Mouse (Mus musculus) small intestine, adult 2 months (tissue): ENCODE data around the gene Glt1d1. TPM values are rescaled to one million over a fixed set of nuclear protein-coding genes. Genes with fewer than 3 reads are reported as not detected.
"Not testable (repeated sequence)": the region's sequence is repeated elsewhere in the genome, so short reads cannot be mapped to it uniquely, and the experiment has no call there.

Experiments
- H3K27ac ChIP-seq: fragments of 200-500 bp; 2 replicates; pipeline ENCODE4 v1.5.1; 2012; ENCODE audit warnings: low read depth, low read length, control low read depth, inconsistent platforms; ENCODE audit not compliant: insufficient read depth
- H3K27me3 ChIP-seq: fragments of 200-500 bp; 2 replicates; pipeline ENCODE4 v1.6.1; 2012; ENCODE audit warnings: mild to moderate bottlenecking, moderate library complexity, low read length, inconsistent platforms; ENCODE audit not compliant: control insufficient read depth, insufficient read depth
- H3K36me3 ChIP-seq: fragments of 200-500 bp; 2 replicates; pipeline ENCODE4 v1.6.1; 2012; ENCODE audit warnings: mild to moderate bottlenecking, low read length, control low read depth, inconsistent platforms; ENCODE audit not compliant: control insufficient read depth, insufficient read depth
- H3K4me1 ChIP-seq: fragments of 200-500 bp; 2 replicates; pipeline ENCODE4 v1.6.1; 2012; ENCODE audit warnings: low read length, inconsistent platforms, mixed read lengths; ENCODE audit not compliant: control insufficient read depth, insufficient read depth, insufficient read length
- H3K4me3 ChIP-seq: fragments of 200-500 bp; 2 replicates; pipeline ENCODE4 v1.5.1; 2012; ENCODE audit warnings: low read depth, mild to moderate bottlenecking, control low read depth, inconsistent platforms, low read length, moderate library complexity
- CTCF ChIP-seq: fragments of 200-500 bp; IDR thresholded peaks from 2 replicates; pipeline ENCODE4 v1.5.1; 2012; ENCODE audit warnings: low read depth, mild to moderate bottlenecking, control low read depth, inconsistent platforms, low read length, moderate library complexity, mixed read lengths; ENCODE audit not compliant: insufficient replicate concordance, insufficient read length; ENCODE audit errors: extremely low read depth
- POLR2A ChIP-seq: fragments of 200-500 bp; IDR thresholded peaks from 2 replicates; pipeline ENCODE4 v1.6.1; 2012; ENCODE audit warnings: low read depth, mild to moderate bottlenecking, control low read depth, inconsistent platforms, low read length, moderate library complexity
- WGBS: fragments of 180-500 bp; shearing (Covaris S2); methylation state at CpG from one replicate; pipeline ENCODE4 v1.1.7; 2018; 5-methylcytosine and 5-hydroxymethylcytosine counted together
- polyA plus RNA-seq: library from polyadenylated mRNA; depleted of rRNA; stranded (reverse); fragments of >200 nt; gene quantifications from 2 replicates; pipeline ENCODE4 v1.2.3, GENCODE M21; 2012

Gene Glt1d1
- polyA plus RNA-seq, 1 experiment = 0.65 TPM

DNA sequence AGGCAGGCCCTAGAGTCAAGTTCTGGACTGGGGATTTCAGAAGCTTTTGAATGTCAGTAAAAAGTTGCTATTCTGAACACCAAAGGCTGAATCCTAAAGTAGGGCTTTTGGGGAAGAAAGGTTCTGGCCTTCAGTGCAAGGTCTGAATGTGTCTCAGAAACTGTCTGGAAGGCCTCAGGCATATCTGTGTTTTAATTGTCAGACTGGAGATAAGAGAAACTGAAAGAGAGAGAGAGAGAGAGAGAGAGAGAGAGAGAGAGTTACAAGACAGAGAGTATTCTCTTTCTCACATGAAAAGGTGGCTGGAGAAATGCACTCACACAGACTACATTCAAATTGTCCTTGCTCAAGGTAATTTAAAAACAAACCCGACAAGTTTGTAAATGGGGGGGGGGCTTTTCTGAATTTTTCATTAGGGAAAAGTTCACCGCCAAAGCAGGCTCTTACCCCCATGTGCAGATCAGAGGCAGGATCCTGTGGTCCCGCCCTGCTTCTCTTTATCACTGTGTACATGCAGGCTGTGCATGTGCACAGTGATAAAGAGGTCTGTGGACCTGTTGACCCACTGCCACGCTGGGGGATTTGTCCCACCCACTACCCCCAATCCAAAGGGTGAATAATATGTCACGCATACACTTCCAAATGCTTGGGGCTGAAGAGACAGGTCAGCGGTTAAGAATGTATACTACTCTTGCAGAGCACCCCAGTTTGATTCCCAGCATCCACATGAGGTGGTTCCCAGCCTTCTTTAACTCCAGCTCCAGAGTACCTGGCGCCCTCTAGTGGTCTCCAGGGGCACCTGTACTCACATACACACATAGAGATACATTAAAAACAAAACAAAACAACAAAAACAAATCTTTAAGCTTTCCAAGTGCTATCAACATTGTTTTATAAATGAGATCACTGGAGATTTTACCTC lies 83.0 kb downstream of the Glt1d1 start:
- 52% methylated on average over 7 of the region's 7 CpGs for WGBS
- Histone ChIP-seq H3K27me3 (no peaks in the 10 kb centered on the region), H3K36me3 (no peaks in the 10 kb centered on the region), H3K4me1 (no peaks in the 10 kb centered on the region), H3K4me3 (no peak overlapping the region), H3K27ac (no peak overlapping the region)
- TF ChIP-seq CTCF = peak; percentile 9; the same call in 1 of the 2 replicates
- no peak for TF ChIP-seq POLR2A

DNA sequence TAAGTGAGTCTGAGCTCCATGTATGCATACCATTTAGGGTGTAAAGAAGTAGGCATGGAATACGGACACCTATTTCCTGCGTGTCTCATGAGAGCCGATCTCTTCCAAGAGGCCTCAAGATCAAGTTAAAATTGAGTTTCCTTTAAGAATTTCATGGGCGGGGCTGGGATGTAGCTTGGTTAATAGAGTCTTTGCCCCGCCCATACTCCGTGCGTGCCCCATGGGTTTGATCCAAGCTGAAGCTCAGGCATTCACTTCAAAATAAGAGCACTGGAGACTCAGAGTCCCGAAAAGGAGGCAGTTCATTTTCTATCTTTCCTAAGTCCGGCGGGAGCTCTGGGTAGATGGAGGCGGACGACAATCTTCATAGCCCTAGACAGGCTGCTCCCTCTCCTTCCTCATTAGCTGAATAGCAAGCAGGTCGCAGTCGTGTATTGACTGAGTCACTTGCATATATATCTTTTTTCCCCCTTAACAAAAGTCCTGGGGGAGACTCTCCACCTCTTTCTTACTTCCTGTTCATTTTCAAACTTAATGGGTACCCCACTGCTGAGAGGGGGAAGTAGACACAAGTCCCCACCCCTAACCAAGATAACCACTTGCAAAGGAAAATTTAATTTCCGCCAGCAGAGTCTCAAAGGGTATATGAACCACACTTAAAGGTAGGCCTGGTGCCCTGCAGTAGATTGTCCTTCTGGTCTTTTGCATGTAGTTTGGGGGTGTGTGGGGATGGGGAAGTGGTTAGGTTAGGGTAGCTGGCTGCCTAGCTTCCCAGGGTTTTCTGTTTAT lies 88.7 kb downstream of the Glt1d1 start:
- 27% methylated on average over 15 of the region's 15 CpGs for WGBS
- Histone ChIP-seq H3K27ac (no peak overlapping the region), H3K36me3 (no peaks in the 10 kb centered on the region), H3K27me3 (no peaks in the 10 kb centered on the region), H3K4me1 (no peaks in the 10 kb centered on the region), H3K4me3 (no peak overlapping the region)
- no peak for TF ChIP-seq CTCF
- no peak for TF ChIP-seq POLR2A

- not testable (repeated sequence) for H3K36me3 ChIP-seq, H3K27me3 ChIP-seq, H3K27ac ChIP-seq, H3K4me3 ChIP-seq, H3K4me1 ChIP-seq
- WGBS = 94% methylated on average over 12 of the region's 12 CpGs
Measured at GRCm38 (mm10) chr5:127722171-127722570, 90.1 kb downstream of the Glt1d1 start.

DNA sequence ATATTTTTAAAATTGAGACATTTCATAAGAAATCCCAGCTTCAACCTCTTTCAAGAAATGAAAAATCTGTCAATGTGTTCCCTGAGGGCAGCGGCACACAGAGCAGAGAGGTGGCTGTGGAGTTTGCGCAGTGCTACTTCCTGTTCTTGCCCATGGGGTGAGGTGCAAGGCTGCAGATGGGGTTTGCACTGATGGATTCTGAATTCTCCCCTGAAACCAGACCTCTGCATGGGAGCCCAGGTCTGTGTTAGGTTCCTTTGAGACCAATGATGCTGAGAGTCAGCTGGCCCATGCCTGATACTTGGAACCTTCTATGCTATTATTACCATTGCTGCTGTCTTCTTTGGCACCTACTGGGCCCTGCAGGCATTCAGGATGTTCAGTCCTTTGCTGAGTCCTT lies 98.3 kb downstream of the Glt1d1 start:
- WGBS = 94% methylated on average over 2 of the region's 2 CpGs
- Histone ChIP-seq H3K36me3 (no peaks in the 10 kb centered on the region), H3K27me3 (no peaks in the 10 kb centered on the region), H3K4me3 (no peak overlapping the region), H3K4me1 (no peaks in the 10 kb centered on the region), H3K27ac (no peak overlapping the region)
- TF ChIP-seq CTCF = no peak
- TF ChIP-seq POLR2A = no peak

- H3K4me1 ChIP-seq = no peaks in the 10 kb centered on the region
- no peaks in the 10 kb centered on the region for H3K36me3 ChIP-seq
- H3K27ac ChIP-seq = no peak overlapping the region
- 88% methylated on average over 16 of the region's 16 CpGs for WGBS
- TF ChIP-seq POLR2A (no peak), CTCF (no peak)
- H3K27me3 ChIP-seq = no peaks in the 10 kb centered on the region
- H3K4me3 ChIP-seq = no peak overlapping the region
Measured at GRCm38 (mm10) chr5:127741331-127741730, 109.3 kb downstream of the Glt1d1 start.

DNA sequence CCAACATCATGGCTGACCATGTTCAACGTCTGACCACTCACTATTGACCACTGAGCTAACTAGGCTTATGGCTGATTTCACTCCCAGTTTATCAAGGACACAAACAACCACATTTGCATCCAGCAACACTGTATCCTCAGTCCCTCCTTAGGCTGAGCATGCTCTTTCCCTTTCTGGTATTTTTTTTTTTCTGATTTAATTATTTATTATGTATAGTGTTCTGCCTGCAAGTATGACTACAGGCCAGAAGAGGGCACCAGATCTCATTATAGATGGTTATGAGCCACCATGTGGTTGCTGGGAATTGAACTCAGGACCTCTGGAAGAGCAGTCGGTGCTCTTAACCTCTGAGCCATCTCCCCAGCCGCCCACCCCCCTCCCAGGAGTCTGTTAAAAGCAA lies 117.5 kb downstream of the Glt1d1 start:
- H3K27me3 ChIP-seq, H3K36me3 ChIP-seq: not testable (repeated sequence)
- 83% methylated on average over 3 of the region's 3 CpGs for WGBS

DNA sequence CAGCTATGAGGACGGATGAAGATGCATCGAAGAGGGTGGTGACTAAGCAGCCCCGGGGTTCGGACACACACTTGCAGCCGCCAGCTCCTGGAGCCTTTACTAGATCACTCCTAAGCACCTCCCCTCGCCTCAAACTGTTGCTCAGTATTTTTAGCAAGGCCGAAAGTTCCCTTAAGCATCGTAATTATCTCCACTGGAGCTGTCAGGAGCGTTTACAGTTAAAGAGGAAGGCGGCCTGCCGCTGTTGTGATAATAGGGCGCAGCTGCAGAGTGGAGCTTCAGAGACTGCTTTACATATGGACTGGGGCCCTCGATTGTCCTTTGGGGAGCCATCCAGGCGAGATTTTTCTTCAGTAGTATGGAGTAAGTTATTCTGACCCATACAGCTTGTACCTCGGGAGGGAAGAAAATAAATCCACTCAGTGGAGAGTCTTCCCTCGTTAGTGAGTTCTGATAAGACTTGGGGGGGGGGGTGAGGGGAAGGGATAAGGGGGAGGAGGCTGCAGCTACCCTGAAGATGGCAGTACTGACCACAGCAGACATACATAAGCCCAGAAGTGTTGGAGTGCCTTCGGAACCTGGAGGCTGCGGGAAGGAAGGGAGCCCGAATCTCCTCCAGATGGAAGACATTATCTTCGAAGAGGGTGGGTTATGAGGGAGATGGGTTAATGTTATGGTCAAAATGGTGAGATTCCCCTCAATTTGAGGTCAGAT lies 119.4 kb downstream of the Glt1d1 start:
- Histone ChIP-seq H3K27ac (no peak overlapping the region), H3K27me3 (no peaks in the 10 kb centered on the region), H3K36me3 (no peaks in the 10 kb centered on the region), H3K4me1 (no peaks in the 10 kb centered on the region), H3K4me3 (no peak overlapping the region)
- WGBS = 43% methylated on average over 20 of the region's 20 CpGs
- TF ChIP-seq CTCF = no peak
- no peak for TF ChIP-seq POLR2A

More for the DNA sequence above, 117.5 kb downstream of the Glt1d1 start:
- not testable (repeated sequence) for H3K27ac ChIP-seq, H3K4me1 ChIP-seq, H3K4me3 ChIP-seq
